Mouse (Mus musculus) cerebellum, adult 11 months (tissue): Measurements from ENCODE around the gene Otog.

Experiments used
- DNase-seq: peaks from one replicate; pipeline ENCODE4 v3.0.0; 2022

Otog gene

DNA sequence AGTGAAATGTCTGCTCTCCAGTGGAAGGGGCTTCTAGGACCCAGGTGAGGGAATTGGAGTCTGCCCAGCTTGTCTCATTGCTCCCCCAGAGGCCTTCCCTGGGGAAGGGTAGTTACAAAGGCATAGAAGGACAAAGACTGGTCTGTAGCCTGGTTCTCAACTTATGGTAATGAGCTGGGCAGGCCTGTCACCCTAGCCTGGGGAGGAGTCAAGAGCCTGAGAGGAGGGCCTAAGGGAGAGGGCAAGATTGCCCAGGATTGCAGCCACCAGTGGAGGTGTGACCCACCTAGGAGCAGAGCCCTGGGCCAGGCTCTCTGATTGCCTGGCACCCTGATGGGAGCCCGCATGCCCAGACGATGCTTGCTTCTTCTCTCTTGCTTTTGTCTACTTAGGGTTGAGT is at the start of gene Otog:
Gene Otog (plus strand): TSS at position 292 of the 400 bp plus-strand sequence.
- DNase-seq: no peak

DNA sequence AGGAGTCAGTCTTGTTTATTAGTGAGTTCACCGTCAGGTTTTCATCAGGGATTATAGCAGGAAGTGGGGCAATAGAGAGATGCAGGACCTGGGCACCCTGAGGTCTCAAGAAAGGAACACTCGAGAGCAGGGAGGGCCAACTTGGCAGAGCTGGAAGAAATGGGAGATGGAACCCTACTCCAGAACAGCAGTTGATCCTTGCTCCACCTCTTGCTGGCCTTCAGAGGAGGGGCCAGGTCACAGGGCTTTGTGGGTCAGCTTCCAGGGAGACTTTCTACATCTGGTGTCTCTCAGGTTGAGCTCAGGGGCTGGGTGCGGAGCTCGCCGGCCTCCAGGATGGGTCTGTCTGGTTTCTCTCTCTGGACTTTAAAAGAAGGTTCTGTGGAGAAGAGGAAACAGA is 45.4 kb upstream of the Otog start:
- DNase-seq: no peak

GRCm38 (mm10) chr7:46200021-46200420 is 40.8 kb upstream of the Otog start:
- DNase-seq: no peak

- no peak for DNase-seq
Observed at GRCm38 (mm10) chr7:46201649-46202048, 39.1 kb upstream of the Otog start.

- peak; percentile 51 for DNase-seq
Observed at GRCm38 (mm10) chr7:46204046-46204471, 36.7 kb upstream of the Otog start.

DNA sequence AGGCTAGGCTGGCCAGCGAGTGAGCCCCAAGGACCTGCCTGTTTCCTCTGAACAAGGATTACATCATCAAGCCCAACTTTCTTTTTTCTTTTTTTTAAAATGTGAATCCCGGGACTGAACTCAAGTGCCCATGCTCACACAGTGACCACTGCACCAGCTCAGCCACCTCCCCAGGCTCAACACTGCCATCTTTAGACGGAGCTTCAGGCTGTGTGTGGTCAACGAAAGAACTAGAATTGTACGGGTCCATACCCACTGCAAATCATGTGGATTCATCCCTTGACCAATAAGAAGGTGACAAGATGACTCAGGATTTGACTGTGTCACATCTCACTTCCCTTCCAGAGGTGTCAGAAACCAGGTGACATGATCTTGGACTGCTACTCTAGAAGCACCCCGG is 36.0 kb upstream of the Otog start:
- no peak for DNase-seq

- no peak for DNase-seq
Observed at GRCm38 (mm10) chr7:46208131-46208530, 32.7 kb upstream of the Otog start.

DNA sequence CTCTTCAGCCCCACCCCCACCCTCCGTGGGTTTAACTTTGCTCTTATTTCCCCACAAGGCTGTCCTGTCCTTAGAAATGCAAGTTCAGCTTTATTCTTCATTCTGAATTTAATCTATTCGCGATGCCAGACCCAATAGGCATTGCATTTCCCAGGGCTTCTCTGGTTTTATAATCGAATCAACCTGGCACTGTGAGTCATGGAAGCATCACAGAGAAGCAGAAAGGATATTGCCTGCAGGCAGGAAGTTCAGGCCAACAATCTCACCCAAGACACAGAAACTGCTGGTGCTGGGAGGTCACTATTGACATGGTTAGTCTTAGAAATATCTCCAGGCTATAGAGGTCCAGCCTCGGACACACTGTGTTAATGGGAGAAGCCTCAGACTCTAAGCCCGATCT is 30.5 kb upstream of the Otog start:
- DNase-seq: no peak

GRCm38 (mm10) chr7:46216481-46216880 is 24.3 kb upstream of the Otog start:
- DNase-seq: no peak

- no peak for DNase-seq
Observed at GRCm38 (mm10) chr7:46218415-46218814, 22.4 kb upstream of the Otog start.

GRCm38 (mm10) chr7:46220591-46221129 is 20.1 kb upstream of the Otog start:
- DNase-seq: no peak

DNA sequence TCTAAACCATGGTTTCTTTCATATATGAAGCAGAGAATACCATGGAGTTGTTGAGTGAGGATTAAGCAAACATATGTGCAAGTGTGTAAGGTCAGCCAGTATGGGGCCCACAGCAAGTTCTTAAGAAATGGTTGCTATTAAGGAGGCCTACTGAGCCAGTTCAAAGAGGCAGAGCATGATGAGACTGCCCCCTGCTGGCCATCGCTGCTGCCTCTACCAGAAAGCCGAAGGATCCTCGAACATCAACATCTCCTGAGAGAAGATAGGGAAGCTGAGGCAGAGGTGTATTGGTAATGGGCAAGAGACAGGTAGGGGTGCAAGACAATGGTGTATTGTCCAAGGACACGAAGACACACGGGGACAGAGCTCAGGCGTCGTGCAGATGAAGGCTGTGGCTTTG is 14.5 kb upstream of the Otog start:
- DNase-seq: peak; percentile 50

DNA sequence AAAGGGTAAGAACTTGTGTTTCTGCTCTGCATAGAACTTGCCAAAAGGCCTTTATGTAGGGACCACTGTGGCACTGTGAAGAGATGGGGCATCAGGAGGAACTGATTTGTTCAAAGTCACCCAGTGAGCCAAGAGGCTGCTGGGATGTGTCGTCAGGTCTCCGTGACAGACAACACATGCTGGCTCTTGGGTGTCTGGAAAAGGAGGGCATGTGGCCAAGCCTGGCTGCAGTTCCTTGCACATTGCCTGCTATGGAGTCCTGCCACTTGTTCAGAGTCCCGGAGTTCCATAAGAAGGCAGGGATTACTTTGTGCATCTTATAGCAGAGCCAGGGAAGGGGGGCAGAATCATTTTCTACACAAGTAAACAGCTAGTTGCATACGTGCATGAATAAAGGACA is 13.9 kb upstream of the Otog start:
- peak; percentile 24 for DNase-seq

DNA sequence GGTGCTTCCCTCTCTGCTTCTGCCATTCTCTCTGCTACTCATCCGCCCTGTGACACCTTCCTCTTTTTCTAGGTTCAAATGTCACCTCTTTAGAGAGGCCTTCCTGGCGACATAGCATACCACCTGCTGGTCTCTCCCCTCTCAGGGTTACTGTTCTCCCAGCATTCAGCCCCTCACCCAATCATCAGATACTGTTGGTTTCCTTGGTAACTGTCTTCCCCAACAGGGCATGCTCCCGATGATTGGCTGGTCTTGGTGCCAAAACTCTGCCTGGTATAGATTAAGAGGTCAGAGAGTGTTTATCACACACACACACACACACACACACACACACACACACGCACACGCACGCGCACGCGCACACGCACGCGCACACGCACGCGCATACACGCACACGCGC is 4.8 kb upstream of the Otog start:
- no peak for DNase-seq

DNA sequence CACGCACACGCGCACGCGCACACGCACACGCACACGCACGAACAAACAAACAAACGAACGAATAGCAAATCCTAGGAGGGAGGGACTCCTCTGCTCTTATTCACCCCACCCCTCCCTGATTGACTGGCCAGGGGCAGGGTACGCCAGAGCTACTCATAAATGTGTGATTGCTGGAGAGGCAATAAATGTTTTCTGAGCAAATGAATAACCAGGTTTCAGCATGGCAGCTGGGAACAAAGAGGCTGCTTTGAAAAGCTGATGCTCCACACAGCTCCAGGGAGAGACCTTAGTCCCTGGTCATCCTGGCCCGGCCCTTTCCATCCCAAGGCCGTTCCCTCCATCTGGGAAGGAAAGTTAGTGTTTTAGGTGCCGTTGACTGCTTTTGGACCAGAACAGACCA is 4.4 kb upstream of the Otog start:
- no peak for DNase-seq

- DNase-seq: no peak
Observed at GRCm38 (mm10) chr7:46237192-46237591, 3.6 kb upstream of the Otog start.

DNA sequence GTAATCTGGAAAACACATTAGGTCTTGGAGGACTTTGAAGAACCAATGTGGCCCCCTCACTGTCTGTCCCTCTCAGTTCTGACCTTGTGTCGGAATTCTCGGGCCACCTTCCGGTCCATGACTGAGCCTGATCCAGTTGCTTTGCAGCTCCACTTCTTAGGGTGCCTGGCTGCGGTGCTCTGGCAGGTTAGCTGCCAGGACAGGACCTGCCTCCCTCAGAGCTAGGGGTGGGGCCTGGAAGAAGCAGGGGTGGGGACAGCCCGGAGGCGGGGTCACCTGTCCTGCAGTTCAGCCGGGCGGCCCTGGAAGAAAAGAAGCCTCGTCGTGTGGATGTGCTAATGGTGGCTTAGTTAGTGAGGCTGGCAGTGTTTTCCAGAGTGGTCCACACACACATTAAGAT is 2.4 kb upstream of the Otog start, which contains the start of gene Ush1c:
Gene Ush1c (minus strand): TSS at position 158 of the 400 bp plus-strand sequence.
- DNase-seq: no peak

DNA sequence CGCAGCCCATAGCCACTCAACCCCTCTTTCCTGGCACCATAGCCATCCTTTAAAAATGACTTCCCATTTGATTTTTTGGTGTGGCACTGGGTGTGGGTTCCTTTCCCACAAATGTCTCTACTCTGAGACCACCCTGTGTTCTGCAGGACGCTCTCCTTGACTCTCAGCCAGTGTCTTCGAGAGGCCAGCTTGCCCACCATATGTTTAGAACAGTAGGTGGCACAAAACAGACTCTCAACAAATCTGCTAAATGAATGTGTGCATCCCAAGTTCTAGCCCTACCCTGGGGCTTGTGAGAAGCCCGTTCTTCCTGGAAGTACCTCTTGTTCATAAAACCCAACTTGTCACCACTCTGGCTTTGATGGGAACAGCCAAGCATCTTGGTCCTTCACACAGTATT is 696 bp upstream of the Otog start:
- peak; percentile 28 for DNase-seq

DNA sequence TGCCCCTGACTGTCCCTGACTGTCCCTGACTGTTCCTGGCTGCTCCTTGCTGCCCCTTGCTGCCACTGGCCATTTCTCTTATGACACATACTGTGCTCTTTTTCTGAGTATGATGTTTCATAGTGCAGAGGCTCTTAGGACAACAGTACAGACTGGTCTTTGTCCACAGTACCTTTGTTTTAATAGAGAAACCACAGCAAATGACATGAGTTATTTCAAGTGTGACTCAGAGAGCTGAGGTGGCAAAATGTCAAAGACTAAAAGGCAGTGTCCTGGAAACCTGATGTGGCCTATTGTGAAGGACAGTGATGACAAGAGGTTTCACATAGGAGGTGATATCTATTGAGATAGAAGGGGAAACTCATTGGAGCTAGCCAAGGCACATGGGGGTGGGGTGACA is 6.1 kb downstream of the Otog start:
- no peak for DNase-seq

DNA sequence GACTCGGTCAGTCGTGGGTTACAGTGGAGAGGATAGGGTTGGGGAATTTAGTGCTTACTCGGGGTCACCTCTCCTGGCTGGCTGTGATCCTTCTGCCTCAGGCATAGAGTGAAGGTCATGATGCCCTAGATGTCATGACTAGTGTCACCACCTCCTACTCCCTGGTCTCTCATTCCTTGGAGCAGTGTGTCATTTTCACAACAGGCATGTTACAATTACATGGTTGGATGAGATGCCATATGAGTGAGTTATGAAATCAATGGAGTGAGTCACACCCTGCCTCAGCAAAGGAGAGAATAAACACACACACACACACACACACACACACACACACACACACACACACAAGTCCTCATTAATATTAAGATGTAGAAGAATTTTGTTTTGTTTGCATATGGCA is 6.8 kb downstream of the Otog start:
- no peak for DNase-seq

DNA sequence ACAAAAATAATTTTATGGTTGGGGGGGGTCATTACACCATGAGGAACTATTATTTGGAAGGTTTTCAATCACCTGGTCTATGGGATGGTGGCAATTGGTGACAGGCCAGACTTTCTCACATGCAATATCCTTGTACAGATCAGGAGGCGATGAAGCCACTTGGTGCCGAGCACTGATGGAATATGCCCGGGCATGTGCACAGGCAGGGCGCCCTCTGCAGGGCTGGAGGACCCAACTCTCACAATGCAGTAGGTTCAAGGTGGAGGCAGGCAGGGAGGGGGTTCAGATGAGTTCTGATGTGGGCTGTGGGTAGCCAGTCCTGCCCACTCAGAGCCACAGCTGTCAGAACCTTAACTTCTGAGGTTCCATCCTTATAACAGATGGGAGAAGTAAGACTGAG is 11.1 kb downstream of the Otog start:
- DNase-seq: no peak

- no peak for DNase-seq
Observed at GRCm38 (mm10) chr7:46276156-46276555, 35.4 kb downstream of the Otog start.

GRCm38 (mm10) chr7:46279946-46280345 is 39.2 kb downstream of the Otog start:
- DNase-seq: peak; percentile 55

GRCm38 (mm10) chr7:46280896-46281295 is 40.1 kb downstream of the Otog start:
- DNase-seq: no peak

DNA sequence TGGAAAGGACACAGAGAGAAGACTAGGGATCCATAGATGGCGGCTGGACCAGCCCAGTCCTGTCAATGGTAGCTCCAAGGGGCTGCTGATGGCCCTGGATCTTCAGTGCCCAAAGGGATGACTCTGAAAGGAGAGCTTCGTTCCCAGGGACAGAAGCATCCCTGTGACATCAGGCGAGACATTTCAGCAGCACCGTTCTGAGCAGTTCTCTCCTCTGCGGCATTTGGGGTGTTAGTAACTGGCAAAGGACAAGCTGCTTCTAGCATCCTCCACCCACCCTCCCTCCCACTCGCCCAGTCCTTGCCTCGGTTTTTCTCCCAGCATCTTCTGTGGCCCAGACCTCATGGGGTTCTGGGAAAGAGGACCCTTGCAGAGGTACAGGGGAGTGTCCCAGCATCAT is 41.5 kb downstream of the Otog start:
- DNase-seq: no peak

GRCm38 (mm10) chr7:46283681-46284080 is 42.9 kb downstream of the Otog start:
- DNase-seq: no peak
